Comparison of ENCODE assay signal across 18 mouse cellular contexts in the genomic region with DNA sequence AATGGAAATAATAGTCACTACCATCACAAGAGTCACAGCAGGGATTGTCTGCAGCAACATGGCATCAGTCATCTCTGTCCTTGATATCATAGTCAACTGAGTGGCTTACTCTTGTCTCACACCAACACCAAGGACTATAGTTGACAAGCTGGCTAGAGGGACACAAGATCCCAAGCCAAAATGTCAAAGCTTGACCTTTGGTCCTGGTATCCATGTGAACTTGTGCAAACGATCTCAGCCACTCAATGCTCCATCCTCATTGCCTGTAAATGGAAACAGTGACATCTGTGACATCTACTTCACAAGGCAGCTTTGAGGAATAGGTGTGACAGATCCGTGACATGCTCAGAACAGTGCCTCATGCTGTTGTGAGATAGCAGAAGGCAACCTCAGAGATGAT. TPM values are rescaled to one million over a fixed set of nuclear protein-coding genes. Genes with fewer than 3 reads are reported as not detected.
DNase-seq lines count a peak whose midpoint lies in the region; ATAC-seq and TF ChIP-seq lines count a peak whose summit lies in the region.
"Had no signal": no experiment of that assay in that cellular context is flagged by ENCODE, and none has a peak within 500 bp of the region (broad histone marks: within the 10 kb centered on the region; RNA-seq: fewer than 3 reads in every experiment).

No protein-coding gene starts in this region.

- no peak overlapping the region for H3K4me3 ChIP-seq in heart, embryonic 12.5 days
- no peak overlapping the region for H3K4me3 ChIP-seq in lung, embryonic 15.5 days
- no peak overlapping the region for H3K4me3 ChIP-seq in lung, adult 2 months (replicated peaks; ENCODE audit: extremely low read depth, low read depth, low read length)
- H3K4me3 ChIP-seq: embryonic facial prominence, embryonic 13.5 days; forebrain, embryonic 12.5 days; hindbrain, embryonic 10.5 days; intestine, embryonic 15.5 days had no signal

- no peak for ATAC-seq in heart, embryonic 12.5 days (ENCODE audit: insufficient number of reproducible peaks, low FRiP score)
- 0 out of 2 replicates have a peak, but pooled peaks have one; percentile 15 for ATAC-seq in lung, embryonic 15.5 days (ENCODE audit: borderline replicate concordance, extremely low read depth, low FRiP score, low TSS enrichment)
- ATAC-seq: forebrain, embryonic 16.5 days; intestine, embryonic 15.5 days had no signal

- no peak overlapping the region for H3K4me2 ChIP-seq in heart, embryonic 12.5 days
- H3K4me2 ChIP-seq in lung, embryonic 15.5 days = no peak overlapping the region
- H3K4me2 ChIP-seq: embryonic facial prominence, embryonic 13.5 days; forebrain, embryonic 12.5 days; hindbrain, embryonic 14.5 days; intestine, embryonic 15.5 days had no signal

- peaks cover 45% of the 10 kb centered on the region for H3K4me1 ChIP-seq in heart, embryonic 12.5 days (replicated peaks)
- H3K4me1 ChIP-seq in lung, embryonic 15.5 days = peaks cover 32% of the 10 kb centered on the region
- peaks cover 9% of the 10 kb centered on the region for H3K4me1 ChIP-seq in lung, adult 2 months (ENCODE audit: control insufficient read depth, insufficient read depth, low read length)

- no peaks in the 10 kb centered on the region for H3K9me3 ChIP-seq in heart, embryonic 12.5 days (replicated peaks)
- no peaks in the 10 kb centered on the region for H3K9me3 ChIP-seq in lung, embryonic 15.5 days
- H3K9me3 ChIP-seq: embryonic facial prominence, embryonic 13.5 days; forebrain, embryonic 12.5 days; hindbrain, embryonic 10.5 days; intestine, embryonic 15.5 days had no signal

- no peaks in the 10 kb centered on the region for H3K27me3 ChIP-seq in heart, embryonic 12.5 days (replicated peaks)
- H3K27me3 ChIP-seq in lung, embryonic 15.5 days = no peaks in the 10 kb centered on the region
- H3K27me3 ChIP-seq: embryonic facial prominence, embryonic 13.5 days; forebrain, embryonic 12.5 days; intestine, embryonic 15.5 days had no signal

- no peaks in the 10 kb centered on the region for H3K36me3 ChIP-seq in heart, embryonic 12.5 days
- H3K36me3 ChIP-seq in lung, embryonic 15.5 days = no peaks in the 10 kb centered on the region
- H3K36me3 ChIP-seq: embryonic facial prominence, embryonic 13.5 days; forebrain, embryonic 12.5 days; hindbrain, embryonic 10.5 days; intestine, embryonic 15.5 days had no signal

- DNase-seq in heart, adult 11 months = peak; percentile 86
- no peak for DNase-seq in heart, postnatal 25 days (ENCODE audit: low spot score)
- DNase-seq in heart, adult 9 months (ENCODE audit: low spot score in 2 of 2) = no peak
- no peak for DNase-seq in lung, adult 2 months
- DNase-seq: adrenal gland, postnatal 25 days; cerebellum, adult 18-20 months; cerebellum, adult 9-11 months; cerebellum, postnatal 36 days; gastrocnemius, postnatal 25 days; kidney, adult 18-20 months had no signal

- no peak overlapping the region for H3K9ac ChIP-seq in heart, embryonic 12.5 days
- H3K9ac ChIP-seq in lung, embryonic 15.5 days = no peak overlapping the region
- H3K9ac ChIP-seq: embryonic facial prominence, embryonic 13.5 days; forebrain, embryonic 12.5 days; hindbrain, embryonic 14.5 days; intestine, embryonic 15.5 days had no signal

- intact Hi-C loops in heart, postnatal 25 days (cut with DNase I) = no loop called here

- TF ChIP-seq CTCF in lung, adult 2 months (IDR thresholded peaks at IDR 0.05; ENCODE audit: insufficient read depth, low read length) = no peak

- 40% methylated on average over 2 of the region's 2 CpGs for WGBS in heart, embryonic 12.5 days
- 51% methylated on average over 2 of the region's 2 CpGs for WGBS in lung, embryonic 15.5 days
- WGBS in lung, adult 2 months = 58% methylated on average over 2 of the region's 2 CpGs

- peak overlapping the region; percentile 51; the same call in 1 of the 2 replicates for H3K27ac ChIP-seq in heart, embryonic 12.5 days (ENCODE audit: poor library complexity, severe bottlenecking)
- H3K27ac ChIP-seq in lung, embryonic 15.5 days = no peak overlapping the region
- H3K27ac ChIP-seq: embryonic facial prominence, embryonic 13.5 days; forebrain, embryonic 12.5 days; hindbrain, embryonic 10.5 days; hindbrain, embryonic 14.5 days; intestine, embryonic 15.5 days had no signal

- no peak for TF ChIP-seq POLR2A in lung, adult 2 months (IDR thresholded peaks at IDR 0.05; ENCODE audit: borderline replicate concordance, extremely low read depth, low read depth, low read length)

RNA-seq across cellular contexts. Expression of a gene that starts 15.0 kb away (rescaled TPM):
- 100 to 1,000 TPM; 615 to 691 TPM for total RNA-seq in heart, postnatal 25 days (2021)
- polyA plus RNA-seq in heart, embryonic 12.5 days (2016; fragmentation: Nextera tagmentation; extraction: Ambion mirVana) = 376 and 393 TPM in 2 replicates
- polyA plus RNA-seq in lung, embryonic 15.5 days (2015; fragmentation: Nextera tagmentation; extraction: Ambion mirVana) = 51.7 and 52.7 TPM in 2 replicates
- 231 and 457 TPM in 2 replicates for polyA plus RNA-seq in lung, adult 2 months (2012; rRNA removed)
